Mouse (Mus musculus): ENCODE data around the gene Slc30a6. TPM values are rescaled to one million over a fixed set of nuclear protein-coding genes. Genes with fewer than 3 reads are reported as not detected.
"Not testable (repeated sequence)": the region's sequence is repeated elsewhere in the genome, so short reads cannot be mapped to it uniquely, and the experiment has no call there.

Slc30a6 gene
- total RNA-seq, 2 experiments from 2014 or later, result 5.9 to 6.1 TPM

DNA sequence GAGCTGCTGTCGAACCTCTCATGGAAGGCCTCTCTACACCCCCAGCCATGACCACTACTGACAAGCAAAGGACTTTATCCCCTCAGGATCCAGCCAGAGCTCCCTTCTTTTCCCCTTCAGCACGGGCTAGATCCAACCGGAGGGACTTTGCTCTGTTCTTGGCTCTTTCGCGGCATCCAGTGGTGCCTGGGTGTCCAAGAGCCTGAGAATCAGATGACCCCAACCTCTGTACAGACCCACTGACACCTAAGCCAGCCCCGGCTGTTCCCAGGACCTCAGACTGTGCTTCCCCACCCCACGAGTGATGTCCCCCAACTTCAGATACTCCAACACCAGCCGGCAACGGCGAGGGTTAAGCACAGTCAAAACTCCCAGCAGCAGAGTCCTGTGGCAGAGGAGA, 54.4 kb downstream of the Slc30a6 start:
- DNase-seq, result no peak

- DNase-seq, result no peak
Observed at GRCm38 (mm10) chr17:74453928-74454327, 58.5 kb downstream of the Slc30a6 start.

DNA sequence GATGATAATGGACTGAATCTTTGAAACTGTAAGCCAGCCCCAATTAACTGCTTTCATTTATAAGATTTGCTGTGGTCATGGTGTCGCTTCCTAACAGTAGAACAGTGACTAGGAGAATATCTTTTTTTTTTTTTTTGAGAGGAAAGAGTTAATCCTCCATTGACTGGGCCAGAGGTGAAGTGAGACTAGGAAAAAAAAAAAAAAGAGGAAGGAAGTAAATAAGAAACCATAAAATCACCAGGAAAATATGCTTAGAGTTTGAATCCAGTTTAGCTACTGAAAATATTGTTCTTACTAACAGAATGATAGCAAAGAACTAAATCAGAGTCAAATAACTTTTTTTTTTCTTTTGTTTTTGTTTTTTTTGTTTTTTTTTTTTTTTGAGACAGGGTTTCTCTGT, 59.3 kb downstream of the Slc30a6 start:
- no peak for DNase-seq

GRCm38 (mm10) chr17:74455426-74455825, 60.0 kb downstream of the Slc30a6 start:
- no peak for DNase-seq

- no peak for DNase-seq
Observed at GRCm38 (mm10) chr17:74456825-74457224, 61.4 kb downstream of the Slc30a6 start.

DNA sequence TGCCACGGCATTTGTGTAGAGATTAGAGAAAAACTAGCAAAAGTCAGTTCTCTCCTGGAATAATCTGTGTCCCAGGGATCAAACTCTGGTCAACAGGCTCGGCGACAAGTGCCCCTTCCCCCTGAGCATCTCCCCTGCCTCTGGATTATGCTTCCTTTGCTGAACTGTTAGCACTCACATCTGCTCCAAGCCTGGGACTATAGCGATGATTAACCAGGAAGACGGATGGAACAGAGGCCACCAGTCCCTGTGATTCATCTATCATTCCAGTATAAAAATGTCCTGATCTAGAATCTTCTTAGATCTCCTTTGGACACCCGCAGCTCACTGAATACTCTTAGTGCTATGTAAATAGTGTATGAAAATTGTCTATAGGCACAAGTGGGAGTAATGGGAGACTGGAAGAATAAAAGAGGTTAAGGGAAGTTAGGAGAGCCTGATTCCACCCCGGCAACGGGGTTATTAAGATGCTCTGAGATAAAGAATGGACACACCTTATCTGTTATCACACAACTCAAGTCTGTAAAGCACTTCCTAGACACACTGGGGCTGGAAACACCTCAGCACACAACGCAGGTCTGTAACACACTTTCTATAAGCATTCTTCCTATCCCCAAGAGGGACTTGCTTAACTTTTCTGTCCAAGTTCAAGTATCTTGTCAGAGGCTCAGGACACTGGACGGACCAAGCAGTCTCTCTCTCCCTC, 62.7 kb downstream of the Slc30a6 start:
- no peak for DNase-seq

DNA sequence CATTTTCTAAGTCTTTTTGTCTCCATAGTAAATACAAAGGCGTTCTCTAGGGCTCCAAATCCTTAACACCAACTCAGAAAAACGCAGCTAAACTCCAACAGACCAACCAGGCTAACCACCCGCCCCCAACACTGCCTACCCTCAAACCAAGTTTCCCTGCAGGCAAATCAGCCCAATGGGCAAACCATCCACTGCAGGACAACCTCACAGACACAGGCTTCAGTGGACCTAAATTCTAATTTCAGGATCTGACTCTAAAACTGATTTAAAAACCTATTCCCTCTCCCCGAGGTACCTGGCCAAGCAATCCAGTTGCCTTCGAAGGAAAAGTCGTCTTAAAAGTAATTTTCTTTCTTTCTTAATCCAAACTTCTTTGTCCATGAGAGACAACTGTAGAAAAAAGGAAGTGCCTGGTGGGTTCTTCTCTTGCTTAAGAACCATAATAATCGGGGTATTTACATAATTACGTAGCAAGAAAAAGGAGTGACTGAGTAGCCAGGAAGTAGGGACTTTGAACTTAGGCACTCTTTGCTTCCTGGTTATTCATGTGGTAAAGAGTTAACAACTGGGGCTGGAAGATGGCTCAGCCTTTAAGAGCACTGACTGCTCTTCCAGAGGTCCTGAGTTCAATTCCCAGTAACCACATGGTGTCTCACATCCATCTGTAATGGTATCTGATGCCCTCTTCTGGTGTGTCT, 63.5 kb downstream of the Slc30a6 start, which contains the start of gene Nlrc4:
Nlrc4 (minus strand) TSS at position 432 of the 698 bp plus-strand sequence.
- DNase-seq, result no peak

- no peak for DNase-seq
Observed at GRCm38 (mm10) chr17:74463510-74463909, 68.1 kb downstream of the Slc30a6 start.

DNA sequence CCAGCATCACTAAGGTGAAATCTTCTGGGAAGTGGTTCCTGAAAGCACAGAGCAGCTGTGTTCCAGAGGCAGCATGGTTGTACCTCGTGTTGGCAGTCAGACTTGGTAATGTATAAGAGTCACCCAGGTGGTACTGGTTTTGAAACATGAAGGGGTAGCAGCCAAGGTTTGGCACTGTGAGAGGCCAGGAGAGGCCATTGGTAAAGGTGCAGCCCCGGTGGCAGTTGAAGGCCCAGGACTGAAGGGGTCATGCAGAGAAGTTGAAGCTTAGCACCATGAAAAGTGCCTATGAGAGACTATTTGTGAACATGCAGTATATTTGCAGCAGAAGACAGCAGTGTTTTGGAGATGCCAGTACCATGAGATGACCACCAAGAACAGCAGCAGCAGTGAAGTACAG, 72.6 kb downstream of the Slc30a6 start:
- not testable (repeated sequence) for DNase-seq

- DNase-seq, result not testable (repeated sequence)
Observed at GRCm38 (mm10) chr17:74470133-74470532, 74.7 kb downstream of the Slc30a6 start.

Other genes with a start within 250 kb of the Slc30a6 start
- gene Memo1, start 100.1 kb upstream of the Slc30a6 start, total RNA-seq (2021), result 10 to 100 TPM; 50.8 to 58.1 TPM
- gene Dpy30, start 71.7 kb upstream of the Slc30a6 start, total RNA-seq (2021), result 10 to 100 TPM; 47.1 to 50.6 TPM
- 10 to 100 TPM; 40.0 to 42.5 TPM for gene Spast, start 56.6 kb upstream of the Slc30a6 start, total RNA-seq (2021)
- gene Nlrc4, start 63.5 kb downstream of the Slc30a6 start, total RNA-seq (2021), result under 1 TPM; 0.08 to 0.15 TPM
- 10 to 100 TPM; 25.8 to 30.1 TPM for gene Yipf4, start 93.9 kb downstream of the Slc30a6 start, total RNA-seq (2021)
- 10 to 100 TPM; 50.0 to 53.7 TPM for gene Birc6, start 132.7 kb downstream of the Slc30a6 start, total RNA-seq (2021)

Data from gastrocnemius, postnatal 25 days (tissue).